Mouse (Mus musculus) liver, adult 2 months (tissue): ENCODE measurements at regions not wholly inside any gene's neighbourhood (a gene's known extent, or its start where the extent isn't known, plus 50 kb on each side); places are given as distances from the start of the nearest gene placed in this dataset.

Experiments
- DNase-seq: peaks from one replicate; pipeline ENCODE4 v3.0.0-alpha.2; 2011; ENCODE audit warnings: low read depth, low spot score; ENCODE audit errors: extremely low read depth
- H3K27ac ChIP-seq: fragments of 200-500 bp; replicated peaks from 2 replicates; pipeline ENCODE4 v1.5.1; 2012; ENCODE audit warnings: low read depth, mild to moderate bottlenecking, control low read depth, inconsistent platforms, low read length; ENCODE audit not compliant: insufficient read depth
- H3K27me3 ChIP-seq: fragments of 200-500 bp; 2 replicates; pipeline ENCODE4 v1.6.1; 2012; ENCODE audit warnings: mild to moderate bottlenecking, moderate library complexity, low read length, inconsistent platforms; ENCODE audit not compliant: control insufficient read depth, insufficient read depth
- H3K36me3 ChIP-seq: fragments of 200-500 bp; 2 replicates; pipeline ENCODE4 v1.6.1; 2012; ENCODE audit warnings: low read length, inconsistent platforms; ENCODE audit not compliant: control insufficient read depth, insufficient read depth
- H3K4me1 ChIP-seq: fragments of 200-500 bp; 2 replicates; pipeline ENCODE4 v1.6.1; 2011; ENCODE audit warnings: low read length; ENCODE audit not compliant: control insufficient read depth, insufficient read depth
- H3K4me3 ChIP-seq: fragments of 200-500 bp; 2 replicates; pipeline ENCODE4 v1.5.1; 2011; ENCODE audit warnings: low read depth, mild to moderate bottlenecking, control low read depth, low read length, moderate library complexity; ENCODE audit not compliant: insufficient read depth
- H3K79me2 ChIP-seq: fragments of 200-500 bp; 2 replicates; pipeline ENCODE4 v1.6.1; 2012; ENCODE audit warnings: inconsistent platforms, mild to moderate bottlenecking, low read length, moderate library complexity; ENCODE audit not compliant: control insufficient read depth, insufficient read depth
- H3K9ac ChIP-seq: fragments of 200-500 bp; 2 replicates; pipeline ENCODE4 v1.6.1; 2012; ENCODE audit warnings: low read depth, mild to moderate bottlenecking, control low read depth, inconsistent platforms, low read length
- CTCF ChIP-seq: fragments of 200-500 bp; IDR thresholded peaks from 2 replicates; pipeline ENCODE4 v1.5.1; 2011; ENCODE audit warnings: low read depth, low read length, control low read depth
- POLR2A ChIP-seq: fragments of 200-500 bp; IDR thresholded peaks from 2 replicates; pipeline ENCODE4 v1.6.1; 2011; ENCODE audit warnings: low read length, control low read depth; ENCODE audit not compliant: insufficient read depth; ENCODE audit errors: extremely low read depth
- WGBS: fragments of 180-500 bp; shearing (Covaris S2); methylation state at CpG from one replicate; pipeline ENCODE4 v1.1.7; 2018; 5-methylcytosine and 5-hydroxymethylcytosine counted together

- DNase-seq, result no peak
- no peaks in the 10 kb centered on the region for H3K79me2 ChIP-seq
- no peaks in the 10 kb centered on the region for H3K4me1 ChIP-seq
- no peaks in the 10 kb centered on the region for H3K36me3 ChIP-seq
- H3K27me3 ChIP-seq, result no peaks in the 10 kb centered on the region
- TF ChIP-seq POLR2A, result no peak
- no peak for TF ChIP-seq CTCF
- no peak overlapping the region for H3K4me3 ChIP-seq
- no peak overlapping the region for H3K9ac ChIP-seq
- WGBS, result 68% methylated on average over 12 of the region's 12 CpGs
- H3K27ac ChIP-seq, result no peak overlapping the region
Measured at GRCm38 (mm10) chr2:33989555-33990370, 102.0 kb upstream of the Mvb12b start.

GRCm38 (mm10) chr2:33986420-33986819 is 98.7 kb upstream of the Mvb12b start:
- Histone ChIP-seq H3K4me1 (no peaks in the 10 kb centered on the region), H3K79me2 (no peaks in the 10 kb centered on the region), H3K36me3 (no peaks in the 10 kb centered on the region), H3K9ac (no peak overlapping the region), H3K27ac (no peak overlapping the region), H3K27me3 (no peaks in the 10 kb centered on the region), H3K4me3 (no peak overlapping the region)
- peak; percentile 23 for DNase-seq
- 23% methylated on average over 4 of the region's 4 CpGs for WGBS
- TF ChIP-seq POLR2A, result no peak
- no peak for TF ChIP-seq CTCF

GRCm38 (mm10) chr2:33985316-33985715 is 97.6 kb upstream of the Mvb12b start:
- Histone ChIP-seq H3K9ac (no peak overlapping the region), H3K27me3 (no peaks in the 10 kb centered on the region), H3K4me3 (no peak overlapping the region), H3K4me1 (no peaks in the 10 kb centered on the region), H3K36me3 (no peaks in the 10 kb centered on the region), H3K27ac (no peak overlapping the region), H3K79me2 (no peaks in the 10 kb centered on the region)
- DNase-seq, result no peak
- TF ChIP-seq POLR2A, result no peak
- 79% methylated on average over 11 of the region's 11 CpGs for WGBS

GRCm38 (mm10) chr2:33983112-33983748 is 95.5 kb upstream of the Mvb12b start:
- WGBS, result 52% methylated on average over 11 of the region's 11 CpGs
- Histone ChIP-seq H3K36me3 (no peaks in the 10 kb centered on the region), H3K4me3 (no peak overlapping the region), H3K27ac (no peak overlapping the region), H3K27me3 (no peaks in the 10 kb centered on the region), H3K9ac (no peak overlapping the region), H3K79me2 (no peaks in the 10 kb centered on the region), H3K4me1 (no peaks in the 10 kb centered on the region)
- no peak for DNase-seq
- TF ChIP-seq POLR2A (no peak), CTCF (no peak)

GRCm38 (mm10) chr2:33981936-33982335 is 94.2 kb upstream of the Mvb12b start:
- no peak for DNase-seq
- Histone ChIP-seq H3K79me2 (no peaks in the 10 kb centered on the region), H3K36me3 (no peaks in the 10 kb centered on the region), H3K4me1 (no peaks in the 10 kb centered on the region), H3K9ac (no peak overlapping the region), H3K27ac (no peak overlapping the region), H3K27me3 (no peaks in the 10 kb centered on the region; the same call in 1 of the 2 replicates), H3K4me3 (no peak overlapping the region)
- 50% methylated on average over 8 of the region's 8 CpGs for WGBS
- TF ChIP-seq POLR2A, result no peak

GRCm38 (mm10) chr2:33981321-33981720 is 93.6 kb upstream of the Mvb12b start:
- Histone ChIP-seq H3K4me1 (no peaks in the 10 kb centered on the region), H3K9ac (no peak overlapping the region), H3K79me2 (no peaks in the 10 kb centered on the region), H3K27ac (no peak overlapping the region), H3K4me3 (no peak overlapping the region), H3K36me3 (no peaks in the 10 kb centered on the region), H3K27me3 (no peaks in the 10 kb centered on the region; the same call in 1 of the 2 replicates)
- TF ChIP-seq CTCF, result no peak
- TF ChIP-seq POLR2A, result no peak
- DNase-seq, result no peak
- WGBS, result 87% methylated on average over 7 of the region's 7 CpGs
